Mouse (Mus musculus) heart, postnatal 14 days (tissue): ENCODE data around the gene Tmco1. TPM values are rescaled to one million over a fixed set of nuclear protein-coding genes. Genes with fewer than 3 reads are reported as not detected.
A peak's percentile ranks its signal among the peaks of the same experiment; 100 is the strongest.

Source experiments
- DNase-seq, 2 experiments: peaks; one replicate each; pipeline ENCODE4 v3.0.0; 2021 to 2022
- intact Hi-C: fragments of 180-260 bp; cut with DNase I; formaldehyde crosslinking; loops from one replicate; pipeline ENCODE4 v1.15.1; 2025
- total RNA-seq, 2 experiments: library from RNA; stranded (reverse); gene quantifications; 2 replicates each; pipeline ENCODE4 v1.2.3; 2021

Tmco1 gene
- total RNA-seq, 2 experiments from 2014 or later: 80.6 to 86.5 TPM

GRCm38 (mm10) chr1:167362819-167363218, 54.6 kb downstream of the Tmco1 start:
- intact Hi-C loops: no loop called here
- no peak for DNase-seq

- intact Hi-C loops: no loop called here
- no peak for DNase-seq
Measured at GRCm38 (mm10) chr1:167363322-167363721, 55.1 kb downstream of the Tmco1 start.

- intact Hi-C loops: no loop called here
- DNase-seq: peak; percentile 43 to 52
Measured at GRCm38 (mm10) chr1:167365808-167366207, 57.6 kb downstream of the Tmco1 start.

- DNase-seq: no peak
Measured at GRCm38 (mm10) chr1:167366621-167367020, 58.4 kb downstream of the Tmco1 start.

GRCm38 (mm10) chr1:167368018-167368417, 59.8 kb downstream of the Tmco1 start:
- intact Hi-C loops: no loop called here
- no peak for DNase-seq

More at GRCm38 (mm10) chr1:167366621-167367020, 58.4 kb downstream of the Tmco1 start:
- intact Hi-C loops: no loop called here

GRCm38 (mm10) chr1:167368513-167368912, 60.3 kb downstream of the Tmco1 start:
- intact Hi-C loops: no loop called here
- no peak for DNase-seq

- DNase-seq: peak; percentile 88 to 92
- intact Hi-C loops: loop anchor here (1.0 kb wide), 2 partner anchors 24 to 150 kb away; no protein-coding TSS in a partner anchor
Measured at GRCm38 (mm10) chr1:167369905-167370304, 61.7 kb downstream of the Tmco1 start.

- intact Hi-C loops: no loop called here
- no peak for DNase-seq
Measured at GRCm38 (mm10) chr1:167372739-167373138, 64.6 kb downstream of the Tmco1 start.

- peak; percentile 26 to 53 for DNase-seq
Measured at GRCm38 (mm10) chr1:167374003-167374784, 66.0 kb downstream of the Tmco1 start.

GRCm38 (mm10) chr1:167374942-167375341, 66.8 kb downstream of the Tmco1 start:
- intact Hi-C loops: no loop called here
- no peak for DNase-seq

More at GRCm38 (mm10) chr1:167374003-167374784, 66.0 kb downstream of the Tmco1 start:
- intact Hi-C loops: no loop called here

- no peak for DNase-seq
Measured at GRCm38 (mm10) chr1:167378019-167378418, 69.8 kb downstream of the Tmco1 start.

GRCm38 (mm10) chr1:167379751-167380150, 71.6 kb downstream of the Tmco1 start:
- no peak for DNase-seq

More at GRCm38 (mm10) chr1:167378019-167378418, 69.8 kb downstream of the Tmco1 start:
- intact Hi-C loops: no loop called here

GRCm38 (mm10) chr1:167380223-167380622, 72.0 kb downstream of the Tmco1 start:
- no peak for DNase-seq
- intact Hi-C loops: no loop called here

More at GRCm38 (mm10) chr1:167379751-167380150, 71.6 kb downstream of the Tmco1 start:
- intact Hi-C loops: no loop called here

GRCm38 (mm10) chr1:167381050-167382015, 73.2 kb downstream of the Tmco1 start:
- no peak for DNase-seq
- intact Hi-C loops: no loop called here

GRCm38 (mm10) chr1:167382316-167382715, 74.1 kb downstream of the Tmco1 start:
- DNase-seq: no peak
- intact Hi-C loops: no loop called here

GRCm38 (mm10) chr1:167382763-167383162, 74.6 kb downstream of the Tmco1 start:
- no peak for DNase-seq
- intact Hi-C loops: no loop called here

- intact Hi-C loops: no loop called here
- DNase-seq: no peak
Measured at GRCm38 (mm10) chr1:167383178-167383577, 75.0 kb downstream of the Tmco1 start.
